Mouse (Mus musculus): ENCODE data around the gene Vwf.

DNA sequence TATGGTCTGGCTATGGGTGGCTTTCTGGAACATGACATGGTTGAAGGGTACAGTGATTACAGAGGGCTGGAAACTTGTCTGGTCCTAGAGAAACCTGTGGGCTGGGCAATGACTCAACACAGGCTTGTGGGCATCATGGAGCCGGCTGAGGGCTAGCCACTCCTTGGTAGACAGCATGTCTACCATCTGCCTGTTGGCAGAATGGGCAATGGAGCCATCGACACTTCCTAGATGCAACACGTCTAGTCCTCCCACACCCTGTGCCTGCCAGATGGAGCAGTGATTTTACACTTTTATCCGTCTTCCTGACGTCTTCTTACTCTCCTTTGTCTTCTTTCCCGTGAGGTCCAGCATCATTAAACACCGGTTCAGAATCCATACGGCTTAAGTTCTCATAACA lies 94.6 kb downstream of the Vwf start:
- TF ChIP-seq POLR2A (IDR thresholded peaks at IDR 0.05; ENCODE audit: low read depth, low read length) (no peak), CTCF (IDR thresholded peaks at IDR 0.05; ENCODE audit: extremely low read depth, insufficient read length, insufficient replicate concordance, low read depth, low read length) (no peak)
